Mouse (Mus musculus) left cerebral cortex, adult 2 months (tissue): ENCODE data around the gene Mrpl38. TPM values are rescaled to one million over a fixed set of nuclear protein-coding genes. Genes with fewer than 3 reads are reported as not detected.
A peak's percentile ranks its signal among the peaks of the same experiment; 100 is the strongest.
"Not testable (repeated sequence)": the region's sequence is repeated elsewhere in the genome, so short reads cannot be mapped to it uniquely, and the experiment has no call there.

Source experiments
- DNase-seq, 2 experiments: peaks; one replicate each; pipeline ENCODE4 v3.0.0; 2021 to 2022; ENCODE audit warnings: low spot score in 2 of 2, mixed read lengths in 1 of 2; ENCODE audit errors: extremely low spot score in 1 of 2
- H3K27ac ChIP-seq: fragments of 200-600 bp; 2 replicates; pipeline ENCODE4 v1.8.1; 2022
- H3K4me3 ChIP-seq: fragments of 200-600 bp; 2 replicates; pipeline ENCODE4 v1.8.1; 2022
- CTCF ChIP-seq: fragments of 200-600 bp; IDR thresholded peaks from 2 replicates; pipeline ENCODE4 v1.8.1; 2022; ENCODE audit warnings: antibody characterized with exemption, mild to moderate bottlenecking, moderate library complexity
- intact Hi-C: fragments of 180-260 bp; cut with DNase I; formaldehyde crosslinking; loops from one replicate; pipeline ENCODE4 v1.15.1; 2025
- total RNA-seq, 2 experiments: library from RNA; stranded (reverse); gene quantifications; 2 replicates each; pipeline ENCODE4 v1.2.3; 2021

Gene Mrpl38
- total RNA-seq, 2 experiments from 2014 or later = 59.4 to 66.8 TPM

GRCm38 (mm10) chr11:116127156-116127980, 11.3 kb downstream of the Mrpl38 start, which contains the start of gene Trim47:
TSS of gene Trim47 (minus strand) at chr11:116127210.
- intact Hi-C loops = no loop called here
- Histone ChIP-seq H3K4me3 (no peak within 1 kb of the TSS), H3K27ac (no peak within 1 kb of the TSS)
- TF ChIP-seq CTCF = no peak
- no peak for DNase-seq

- Histone ChIP-seq H3K4me3 (no peak overlapping the region), H3K27ac (no peak overlapping the region)
- no peak for DNase-seq
- no peak for TF ChIP-seq CTCF
- intact Hi-C loops = no loop called here
These were observed 12.4 kb downstream of the Mrpl38 start for GRCm38 (mm10) chr11:116126261-116126660.

- H3K27ac ChIP-seq, DNase-seq, H3K4me3 ChIP-seq, intact Hi-C loops: not testable (repeated sequence)
These were observed 16.9 kb downstream of the Mrpl38 start for GRCm38 (mm10) chr11:116121731-116122245.

- intact Hi-C loops = no loop called here
These were observed 20.8 kb downstream of the Mrpl38 start for GRCm38 (mm10) chr11:116117819-116118218.

GRCm38 (mm10) chr11:116117241-116117640, 21.4 kb downstream of the Mrpl38 start:
- TF ChIP-seq CTCF = no peak
- intact Hi-C loops = no loop called here
- DNase-seq = no peak
- no peak overlapping the region for H3K27ac ChIP-seq
- H3K4me3 ChIP-seq = no peak overlapping the region

More at GRCm38 (mm10) chr11:116117819-116118218, 20.8 kb downstream of the Mrpl38 start:
- no peak for DNase-seq
- Histone ChIP-seq H3K4me3 (no peak overlapping the region), H3K27ac (no peak overlapping the region)
- peak; percentile 29 for TF ChIP-seq CTCF

GRCm38 (mm10) chr11:116111611-116112203, 27.0 kb downstream of the Mrpl38 start:
- Histone ChIP-seq H3K4me3 (no peak overlapping the region), H3K27ac (no peak overlapping the region)
- intact Hi-C loops = no loop called here
- no peak for DNase-seq
- TF ChIP-seq CTCF = no peak; the same call in none of the 2 replicates

GRCm38 (mm10) chr11:116111067-116111466, 27.6 kb downstream of the Mrpl38 start:
- intact Hi-C loops = no loop called here
- Histone ChIP-seq H3K27ac (no peak overlapping the region), H3K4me3 (no peak overlapping the region)
- DNase-seq = no peak
- TF ChIP-seq CTCF = peak; percentile 33

GRCm38 (mm10) chr11:116110540-116110939, 28.1 kb downstream of the Mrpl38 start:
- intact Hi-C loops = no loop called here
- H3K4me3 ChIP-seq = peak overlapping the region; percentile 47
- TF ChIP-seq CTCF = no peak
- DNase-seq = no peak
- peak overlapping the region; percentile 50 for H3K27ac ChIP-seq

- DNase-seq = no peak
- Histone ChIP-seq H3K4me3 (peak overlapping the region; percentile 47), H3K27ac (peak overlapping the region; percentile 73)
- TF ChIP-seq CTCF = no peak
- intact Hi-C loops = no loop called here
These were observed 28.5 kb downstream of the Mrpl38 start for GRCm38 (mm10) chr11:116110131-116110530.

- no peak for DNase-seq
- no peak for TF ChIP-seq CTCF
- H3K4me3 ChIP-seq = peak overlapping the region; percentile 47
- peak overlapping the region; percentile 73 for H3K27ac ChIP-seq
- intact Hi-C loops = no loop called here
These were observed 29.1 kb downstream of the Mrpl38 start for GRCm38 (mm10) chr11:116109441-116110081.

- TF ChIP-seq CTCF = no peak
- H3K4me3 ChIP-seq = peak overlapping the region; percentile 47
- intact Hi-C loops = no loop called here
- peak overlapping the region; percentile 50; the same call in 1 of the 2 replicates for H3K27ac ChIP-seq
- peak in 1 of 2 experiments; percentile 49 for DNase-seq
These were observed 30.1 kb downstream of the Mrpl38 start for GRCm38 (mm10) chr11:116108464-116109137.
